Mouse (Mus musculus): ENCODE data around the gene C330021F23Rik. TPM values are rescaled to one million over a fixed set of nuclear protein-coding genes. Genes with fewer than 3 reads are reported as not detected.
"Not testable (repeated sequence)": the region's sequence is repeated elsewhere in the genome, so short reads cannot be mapped to it uniquely, and the experiment has no call there.

Gene C330021F23Rik
- not detected for total RNA-seq (2021)

DNA sequence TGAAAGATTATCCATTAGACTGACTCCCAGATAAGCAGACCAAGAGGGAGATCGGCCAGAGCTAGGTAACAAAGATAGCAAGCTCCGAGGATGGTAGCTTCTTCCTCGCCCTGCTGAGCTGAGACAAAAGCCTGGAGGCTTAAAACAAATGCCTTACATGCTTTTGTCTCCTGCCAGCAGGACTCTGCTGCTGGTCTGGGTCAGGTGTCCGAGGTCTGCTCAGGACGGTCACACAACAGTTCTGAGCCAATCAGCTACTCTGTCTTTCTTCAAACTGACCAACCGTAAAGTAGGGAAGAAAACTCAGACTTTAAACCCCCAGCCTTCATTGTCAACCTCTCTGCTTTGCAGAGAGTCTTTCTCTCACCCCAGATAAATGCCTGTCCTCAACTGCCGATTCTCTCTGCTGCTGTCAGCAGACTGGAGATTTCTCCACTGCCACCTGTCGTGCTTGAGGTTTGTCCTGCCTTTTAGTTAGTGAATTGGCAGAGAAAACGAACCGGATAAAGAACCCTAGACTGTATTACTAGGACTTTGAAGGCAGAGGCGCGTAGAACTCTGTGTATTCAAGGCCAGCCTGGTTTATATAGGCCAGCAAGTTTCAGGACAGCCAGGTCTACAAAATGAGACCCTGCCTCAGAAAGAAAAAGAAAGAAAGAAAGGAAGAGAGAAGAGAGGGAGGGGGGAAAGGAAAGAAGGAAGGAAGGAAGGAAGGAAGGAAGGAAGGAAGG, at the start of gene C330021F23Rik:
Gene C330021F23Rik, plus strand, starts transcription at position 350 of the 731 bp plus-strand sequence.
- no peak for DNase-seq
- intact Hi-C loops (cut with DNase I) = loop anchor here (10.0 kb wide), 1 partner anchor 107 kb away; the partner anchor contains the start of genes Fcor and Trappc5

GRCm38 (mm10) chr8:3522007-3522697, 45.6 kb upstream of the C330021F23Rik start:
- no peak for DNase-seq
- intact Hi-C loops (cut with DNase I) = no loop called here

- no peak for DNase-seq
- intact Hi-C loops (cut with DNase I) = no loop called here
These were observed 37.0 kb upstream of the C330021F23Rik start for GRCm38 (mm10) chr8:3530816-3531215.

DNA sequence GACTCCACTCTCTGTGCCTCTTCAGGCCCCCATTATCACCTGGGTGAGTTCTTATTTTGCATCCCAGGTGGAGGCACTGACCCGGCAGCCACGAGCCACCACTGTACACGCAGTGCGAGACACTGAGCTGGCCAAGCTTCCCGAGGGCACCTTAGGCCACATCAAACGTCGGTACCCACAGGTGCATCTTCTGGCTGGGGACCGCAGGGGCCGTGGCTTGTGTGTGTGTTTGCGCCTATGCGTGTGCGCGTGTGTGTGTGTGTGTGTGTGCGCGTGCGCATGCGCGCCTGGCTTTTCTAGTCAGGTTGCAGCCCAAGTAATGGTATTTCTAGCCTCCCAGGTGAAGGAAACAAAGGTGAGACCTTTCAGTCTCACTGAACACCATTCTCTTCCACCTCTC, 35.9 kb upstream of the C330021F23Rik start:
- intact Hi-C loops (cut with DNase I) = no loop called here
- DNase-seq = no peak

- intact Hi-C loops (cut with DNase I) = no loop called here
- no peak for DNase-seq
These were observed 31.5 kb upstream of the C330021F23Rik start for GRCm38 (mm10) chr8:3536053-3536841.

DNA sequence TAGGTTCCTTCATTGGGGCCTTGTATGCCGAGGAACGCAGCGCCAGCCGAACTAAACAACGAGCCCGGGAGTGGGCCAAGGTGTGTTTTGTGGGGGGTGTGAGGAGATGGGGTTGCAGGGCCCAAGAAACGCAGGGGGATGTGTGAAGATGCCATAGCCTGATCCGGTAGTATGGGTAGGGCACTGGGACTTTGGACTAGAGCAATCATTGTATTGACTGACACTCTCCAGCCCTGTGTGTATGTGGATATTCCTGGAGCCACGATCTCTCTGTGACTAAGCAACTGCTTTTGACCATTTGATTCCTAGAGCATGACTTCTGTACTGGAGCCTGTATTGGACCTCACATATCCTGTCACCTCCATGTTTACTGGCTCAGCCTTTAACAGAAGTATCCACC, 30.9 kb upstream of the C330021F23Rik start:
- DNase-seq = no peak
- intact Hi-C loops (cut with DNase I) = no loop called here

DNA sequence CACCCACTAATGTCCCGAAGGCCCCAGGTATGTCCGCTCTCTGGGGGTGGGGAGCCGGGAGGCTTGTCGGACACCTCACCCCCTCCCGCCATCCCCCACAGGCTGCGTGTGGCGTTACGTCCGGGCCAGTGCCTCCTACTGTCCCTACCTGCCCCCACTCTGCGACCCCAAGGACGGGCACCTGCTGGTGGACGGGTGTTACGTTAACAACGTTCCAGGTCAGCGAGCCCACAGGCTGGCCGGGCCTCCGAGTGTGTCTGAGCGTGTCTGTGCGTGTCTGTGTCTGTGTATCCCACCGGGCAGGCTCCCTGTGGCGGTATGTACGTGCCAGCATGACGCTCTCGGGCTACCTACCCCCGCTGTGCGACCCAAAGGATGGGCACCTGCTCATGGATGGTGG, 30.1 kb upstream of the C330021F23Rik start:
- intact Hi-C loops (cut with DNase I) = no loop called here
- DNase-seq = no peak

DNA sequence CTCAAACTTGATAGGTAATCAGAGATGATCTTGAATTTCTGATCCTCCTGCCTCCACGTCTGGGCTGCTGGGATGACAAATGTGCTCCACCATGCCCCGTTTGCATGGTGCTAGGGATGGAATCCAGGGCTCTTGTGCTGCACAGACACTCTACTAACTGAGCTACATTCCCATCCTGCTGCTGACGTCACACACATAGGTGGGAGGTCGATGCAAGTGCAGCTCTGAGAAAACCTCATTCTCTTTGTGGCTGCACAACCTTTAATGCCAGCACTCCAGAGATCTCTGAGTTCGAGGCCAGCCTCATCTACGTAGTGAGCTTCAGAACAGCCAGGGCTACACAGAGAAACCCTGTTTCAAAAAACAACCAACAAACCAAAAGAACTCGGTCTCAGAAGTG, 28.6 kb upstream of the C330021F23Rik start:
- intact Hi-C loops (cut with DNase I) = no loop called here
- no peak for DNase-seq

- intact Hi-C loops (cut with DNase I) = no loop called here
- DNase-seq = no peak
These were observed 27.7 kb upstream of the C330021F23Rik start for GRCm38 (mm10) chr8:3540076-3540475.

DNA sequence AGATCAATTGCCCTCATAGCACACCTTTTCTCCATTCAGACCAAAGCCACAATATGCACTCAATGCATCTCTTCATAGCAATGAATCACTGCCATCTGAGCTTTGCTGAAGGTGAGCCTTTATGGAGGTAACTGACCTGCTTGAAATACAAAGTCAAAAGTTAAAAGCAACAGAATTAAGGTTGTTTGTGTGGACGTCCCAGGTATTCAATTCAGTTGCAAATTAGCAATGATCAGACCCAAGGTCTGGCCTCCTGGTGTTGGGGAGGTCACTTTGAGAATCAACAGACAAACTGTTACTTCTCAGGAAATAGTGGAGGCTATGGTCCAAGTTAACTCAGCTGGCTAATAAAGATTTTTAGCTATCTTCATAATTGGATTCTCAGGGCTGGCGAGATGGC, 21.3 kb upstream of the C330021F23Rik start:
- no peak for DNase-seq
- intact Hi-C loops (cut with DNase I) = no loop called here

DNA sequence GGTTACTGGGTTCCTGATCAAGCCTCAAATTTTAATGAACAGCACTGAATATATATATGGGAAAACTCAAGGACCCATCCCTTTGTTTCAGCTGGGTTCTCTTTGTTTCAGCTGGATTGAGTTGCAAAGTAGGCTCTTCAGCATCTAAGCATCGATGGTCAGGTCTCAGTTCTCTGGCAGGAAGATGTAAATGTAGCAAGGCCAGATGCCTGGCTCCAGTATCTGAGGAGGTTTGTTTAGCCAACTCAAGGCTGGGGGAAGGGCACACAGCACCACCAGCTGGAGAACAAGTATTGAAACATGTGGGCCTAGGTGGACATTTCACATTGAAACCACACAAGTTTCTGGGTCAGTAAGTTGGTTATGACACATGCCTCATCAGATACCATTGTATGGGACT, 15.6 kb upstream of the C330021F23Rik start:
- no peak for DNase-seq
- intact Hi-C loops (cut with DNase I) = no loop called here

GRCm38 (mm10) chr8:3556114-3556513, 11.7 kb upstream of the C330021F23Rik start:
- intact Hi-C loops (cut with DNase I) = no loop called here
- DNase-seq = no peak

DNA sequence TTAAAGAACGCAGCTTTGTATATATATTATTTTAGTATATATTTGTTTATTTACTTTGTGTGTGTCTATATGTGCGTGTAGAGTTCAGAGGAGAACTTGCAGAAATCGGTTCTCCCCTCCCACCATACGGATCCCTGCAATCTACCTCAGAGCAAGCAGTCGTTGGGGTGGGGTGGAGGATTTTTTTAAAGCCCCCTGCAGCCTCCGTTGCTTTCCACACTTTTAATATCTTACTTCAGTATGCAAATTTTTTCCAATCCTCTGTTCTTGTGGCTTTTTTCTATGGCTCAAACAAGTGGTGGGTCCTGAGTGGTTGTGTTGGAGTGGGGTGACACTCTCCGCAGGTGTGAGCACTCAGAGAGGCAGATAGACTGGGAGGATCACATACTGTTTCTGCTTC, 588 bp downstream of the C330021F23Rik start:
- no peak for DNase-seq
- intact Hi-C loops (cut with DNase I) = loop anchor here (10.0 kb wide), 1 partner anchor 106 kb away; the partner anchor contains the start of genes Fcor and Trappc5

GRCm38 (mm10) chr8:3569784-3570183, 2.0 kb downstream of the C330021F23Rik start:
- intact Hi-C loops (cut with DNase I) = loop anchor here (10.0 kb wide), 1 partner anchor 105 kb away; the partner anchor contains the start of genes Fcor and Trappc5

GRCm38 (mm10) chr8:3574546-3574945, 6.8 kb downstream of the C330021F23Rik start:
- no peak for DNase-seq
- intact Hi-C loops (cut with DNase I) = no loop called here

More at GRCm38 (mm10) chr8:3569784-3570183, 2.0 kb downstream of the C330021F23Rik start:
- DNase-seq = no peak

DNA sequence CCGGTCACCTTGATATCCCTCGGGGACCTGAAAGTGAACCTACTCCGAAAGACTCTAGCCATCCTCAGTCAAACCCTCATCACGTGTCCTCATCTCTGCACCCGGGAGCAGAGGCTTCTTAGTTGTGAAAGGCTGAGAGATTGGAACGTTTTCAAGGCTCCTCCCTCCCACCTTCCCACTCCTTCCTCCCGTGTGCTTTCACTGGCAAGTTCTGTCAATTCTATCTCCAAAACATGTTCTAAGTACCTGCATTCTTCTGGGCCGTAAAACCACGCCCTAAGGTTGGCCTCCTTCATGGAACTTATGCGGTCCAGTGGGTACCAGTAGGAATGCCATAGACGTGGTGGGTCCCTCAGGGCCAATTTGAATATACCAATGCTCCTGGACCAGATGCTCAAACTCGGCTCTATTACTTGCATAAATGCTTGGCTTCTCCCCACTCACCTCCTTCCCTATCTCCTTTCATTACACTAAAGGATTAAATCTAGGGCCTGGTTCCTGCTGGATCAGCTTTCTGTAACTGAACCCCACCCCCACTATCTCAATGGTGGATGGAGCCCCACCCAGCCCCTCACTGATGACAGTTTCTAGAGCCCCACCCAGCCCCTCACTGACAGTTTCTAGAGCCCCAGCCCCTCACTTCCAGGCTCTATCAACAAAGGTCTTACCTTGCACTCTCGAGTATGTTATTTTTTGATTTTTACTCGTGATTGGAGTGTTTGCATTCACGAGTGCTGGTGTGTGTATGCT, 8.6 kb downstream of the C330021F23Rik start:
- intact Hi-C loops (cut with DNase I) = no loop called here
- no peak for DNase-seq

GRCm38 (mm10) chr8:3579390-3580364, 11.9 kb downstream of the C330021F23Rik start:
- no peak for DNase-seq

GRCm38 (mm10) chr8:3581961-3582360, 14.2 kb downstream of the C330021F23Rik start:
- intact Hi-C loops (cut with DNase I); DNase-seq: not testable (repeated sequence)

More at GRCm38 (mm10) chr8:3579390-3580364, 11.9 kb downstream of the C330021F23Rik start:
- intact Hi-C loops (cut with DNase I) = no loop called here

- no peak for DNase-seq
- intact Hi-C loops (cut with DNase I) = no loop called here
These were observed 18.7 kb downstream of the C330021F23Rik start for GRCm38 (mm10) chr8:3586452-3586851.
